Mouse (Mus musculus): ENCODE results near the gene Gm11757. TPM values are rescaled to one million over a fixed set of nuclear protein-coding genes. Genes with fewer than 3 reads are reported as not detected.
"Not testable (repeated sequence)": the region's sequence is repeated elsewhere in the genome, so short reads cannot be mapped to it uniquely, and the experiment has no call there.

The Gm11757 gene
- not detected in 2 replicates for polyA plus RNA-seq (2012)

- not testable (repeated sequence) for H3K36me3 ChIP-seq (ENCODE audit: control insufficient read depth); H3K4me1 ChIP-seq (ENCODE audit: control insufficient read depth); H3K4me3 ChIP-seq (replicated peaks); H3K9me3 ChIP-seq (ENCODE audit: control insufficient read depth, low read length); H3K27me3 ChIP-seq (ENCODE audit: control insufficient read depth)
These were observed at the start of gene Gm11757 for GRCm38 (mm10) chr4:73891012-73891411. Gm11757 (minus strand) TSS chr4:73891112.

- H3K4me1 ChIP-seq (ENCODE audit: control insufficient read depth); H3K36me3 ChIP-seq (ENCODE audit: control insufficient read depth); H3K27me3 ChIP-seq (ENCODE audit: control insufficient read depth); H3K4me3 ChIP-seq (replicated peaks); H3K9me3 ChIP-seq (ENCODE audit: control insufficient read depth, low read length): not testable (repeated sequence)
These were observed 29.7 kb upstream of the Gm11757 start, which contains the start of gene Gm11756 for GRCm38 (mm10) chr4:73920660-73921059. Gm11756 (minus strand) TSS chr4:73920760.

GRCm38 (mm10) chr4:73905853-73906252 lies 14.9 kb upstream of the Gm11757 start, which contains the start of gene Gm13871:
Gm13871 (minus strand) TSS chr4:73905953.
- not testable (repeated sequence) for H3K36me3 ChIP-seq (ENCODE audit: control insufficient read depth); H3K27me3 ChIP-seq (ENCODE audit: control insufficient read depth); H3K9me3 ChIP-seq (ENCODE audit: control insufficient read depth, low read length); H3K4me1 ChIP-seq (ENCODE audit: control insufficient read depth); H3K4me3 ChIP-seq (replicated peaks)

DNA sequence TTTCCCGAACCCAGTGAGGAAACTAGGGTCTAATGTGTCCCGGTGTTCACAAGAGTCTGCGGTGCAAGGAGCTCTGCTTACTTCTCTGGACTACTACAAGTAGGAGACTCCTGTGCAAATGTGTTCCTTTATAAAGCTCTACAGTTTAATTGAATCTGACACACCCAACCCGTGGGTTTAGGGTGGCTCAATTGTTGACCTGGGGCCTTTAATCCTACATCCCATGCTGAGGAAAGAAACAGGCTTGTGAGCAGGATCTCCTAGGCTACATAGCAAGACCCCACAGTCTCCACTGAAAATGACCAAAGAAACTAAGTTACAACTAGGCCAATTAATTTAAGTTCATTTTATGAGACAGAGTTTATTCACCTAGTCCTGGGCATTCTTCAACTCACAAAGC lies 14.7 kb downstream of the Gm11757 start, which contains the start of gene Gm11758:
Gm11758 (minus strand) TSS at position 101 of the 400 bp plus-strand sequence.
- not testable (repeated sequence) for H3K4me3 ChIP-seq (replicated peaks); H3K36me3 ChIP-seq (ENCODE audit: control insufficient read depth); H3K9me3 ChIP-seq (ENCODE audit: control insufficient read depth, low read length); H3K4me1 ChIP-seq (ENCODE audit: control insufficient read depth); H3K27me3 ChIP-seq (ENCODE audit: control insufficient read depth)

Other genes with a start within 250 kb of the Gm11757 start
- not detected in 2 replicates for gene Gm11239, start 222.8 kb downstream of the Gm11757 start, polyA plus RNA-seq (2012)
- gene Gm428, start 207.6 kb downstream of the Gm11757 start, polyA plus RNA-seq (2012): not detected in 2 replicates
- gene Rasef, start 100.1 kb downstream of the Gm11757 start, polyA plus RNA-seq (2012): not detected in 2 replicates
- gene Gm11758, start 14.8 kb downstream of the Gm11757 start, polyA plus RNA-seq (2012): not detected in 2 replicates
- not detected in 2 replicates for gene Gm13871, start 14.8 kb upstream of the Gm11757 start, polyA plus RNA-seq (2012)
- not detected in 2 replicates for gene Gm11756, start 29.6 kb upstream of the Gm11757 start, polyA plus RNA-seq (2012)
- gene 2310002L09Rik, start 59.7 kb upstream of the Gm11757 start, polyA plus RNA-seq (2012): not detected in 2 replicates
- gene Frmd3, start 122.3 kb upstream of the Gm11757 start, polyA plus RNA-seq (2012): 0.01 TPM in 1 of 2 replicates, not detected in the other

All from erythroblast, embryonic 14.5 days (primary cell).